Mouse (Mus musculus) kidney, embryonic 14.5 days (tissue): ENCODE measurements around the gene Spint1. TPM values are rescaled to one million over a fixed set of nuclear protein-coding genes. Genes with fewer than 3 reads are reported as not detected.

Source experiments
- ATAC-seq: fragments of 200-750 bp; cut with Nextera tagmentation; 2 replicates; pipeline ENCODE4 v1.8.0; 2017; ENCODE audit warnings: moderate number of reproducible peaks, mild to moderate bottlenecking, moderate TSS enrichment, moderate library complexity; ENCODE audit not compliant: low FRiP score, low TSS enrichment
- H3K27ac ChIP-seq: fragments of 300-500 bp; sonication (generic); 2 replicates; pipeline ENCODE4 v1.5.1; 2014; ENCODE audit warnings: low read depth, mild to moderate bottlenecking, low read length, moderate library complexity, mixed read lengths
- H3K27me3 ChIP-seq: fragments of 300-500 bp; sonication (generic); 2 replicates; pipeline ENCODE4 v1.6.1; 2014; ENCODE audit warnings: mild to moderate bottlenecking, low read length; ENCODE audit not compliant: control insufficient read depth, insufficient read depth
- H3K36me3 ChIP-seq: fragments of 300-500 bp; sonication (generic); 2 replicates; pipeline ENCODE4 v1.6.1; 2014; ENCODE audit warnings: low read length, mixed read lengths; ENCODE audit not compliant: control insufficient read depth, insufficient read depth
- H3K4me1 ChIP-seq: fragments of 300-500 bp; sonication (generic); 2 replicates; pipeline ENCODE4 v1.6.1; 2014; ENCODE audit warnings: low read length, mixed read lengths; ENCODE audit not compliant: control insufficient read depth, insufficient read depth
- H3K4me2 ChIP-seq: fragments of 300-500 bp; sonication (generic); replicated peaks from 2 replicates; pipeline ENCODE4 v1.6.1; 2014; ENCODE audit warnings: low read depth, mild to moderate bottlenecking, low read length
- H3K4me3 ChIP-seq: fragments of 300-500 bp; sonication (generic); 2 replicates; pipeline ENCODE4 v1.5.1; 2014; ENCODE audit warnings: mild to moderate bottlenecking, low read length
- H3K9ac ChIP-seq: fragments of 300-500 bp; sonication (generic); 2 replicates; pipeline ENCODE4 v1.6.1; 2014; ENCODE audit warnings: low read depth, mild to moderate bottlenecking, low read length, moderate library complexity
- H3K9me3 ChIP-seq: fragments of 300-500 bp; sonication (generic); 2 replicates; pipeline ENCODE4 v1.6.1; 2016; ENCODE audit warnings: low read length; ENCODE audit not compliant: control insufficient read depth
- WGBS: fragments of 180-500 bp; shearing (Covaris S2); extraction: QIAGEN DNeasy Blood & Tissue Kit; methylation state at CpG from one replicate; pipeline ENCODE4 v1.1.7; 2014; 5-methylcytosine and 5-hydroxymethylcytosine counted together
- polyA plus RNA-seq: library from polyadenylated mRNA; unstranded; fragments of >200 nt; fragmentation: Nextera tagmentation; extraction: Ambion mirVana; gene quantifications from 2 replicates; pipeline ENCODE4 v1.2.1, GENCODE M21; 2014

The Spint1 gene
- polyA plus RNA-seq, 1 experiment from 2014 or later, result 38.1 TPM

DNA sequence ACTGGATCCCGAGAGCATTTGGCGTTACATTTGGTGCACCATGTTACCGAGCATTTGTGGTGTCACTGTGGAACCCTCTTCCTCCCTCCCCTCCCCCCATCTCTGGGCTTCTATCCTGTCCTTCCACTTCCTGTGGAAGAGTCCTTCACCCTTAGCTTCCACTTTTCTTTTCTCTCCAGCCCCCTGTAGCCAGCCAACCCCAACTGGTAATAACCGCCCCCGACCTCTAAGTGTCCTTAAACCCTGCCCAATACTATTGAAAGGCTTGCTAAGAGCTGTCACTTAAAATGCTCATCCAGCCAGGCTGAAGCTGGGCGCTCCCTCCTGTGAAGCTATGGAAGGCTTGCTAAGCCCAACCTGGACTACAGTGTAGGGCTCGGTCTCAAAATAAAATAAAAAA is 39.8 kb downstream of the Spint1 start:
- no peak for ATAC-seq
- Histone ChIP-seq H3K4me2 (no peak overlapping the region), H3K9ac (no peak overlapping the region), H3K36me3 (no peaks in the 10 kb centered on the region), H3K9me3 (no peaks in the 10 kb centered on the region), H3K27me3 (no peaks in the 10 kb centered on the region), H3K27ac (no peak overlapping the region), H3K4me3 (no peak overlapping the region), H3K4me1 (no peaks in the 10 kb centered on the region)
- 79% methylated on average over 7 of the region's 7 CpGs for WGBS

DNA sequence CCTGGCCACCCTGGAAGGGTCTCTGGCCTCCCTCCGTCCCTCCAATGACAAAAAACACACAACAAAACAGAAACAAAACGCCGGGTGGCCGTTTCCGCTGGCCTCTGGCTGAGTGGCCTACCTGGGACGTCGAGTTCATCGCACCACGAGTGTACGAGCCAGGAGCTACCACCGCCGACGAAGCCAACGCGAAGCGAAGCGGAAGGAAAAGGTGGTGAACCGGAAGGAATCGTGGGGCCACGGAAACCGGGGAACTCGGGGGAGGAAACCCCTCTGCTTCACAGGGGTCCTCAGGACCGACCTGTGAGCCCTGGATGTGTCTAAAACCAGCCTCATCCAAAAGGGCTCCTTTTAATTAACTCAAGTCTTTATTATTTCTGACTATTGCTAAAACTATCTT is 40.6 kb downstream of the Spint1 start:
- H3K4me3 ChIP-seq, result no peak overlapping the region
- H3K4me1 ChIP-seq, result no peaks in the 10 kb centered on the region
- no peaks in the 10 kb centered on the region for H3K36me3 ChIP-seq
- ATAC-seq, result no peak
- H3K27me3 ChIP-seq, result no peaks in the 10 kb centered on the region
- 91% methylated on average over 23 of the region's 23 CpGs for WGBS
- no peak overlapping the region for H3K27ac ChIP-seq
- H3K4me2 ChIP-seq, result no peak overlapping the region
- no peaks in the 10 kb centered on the region for H3K9me3 ChIP-seq
- no peak overlapping the region for H3K9ac ChIP-seq

DNA sequence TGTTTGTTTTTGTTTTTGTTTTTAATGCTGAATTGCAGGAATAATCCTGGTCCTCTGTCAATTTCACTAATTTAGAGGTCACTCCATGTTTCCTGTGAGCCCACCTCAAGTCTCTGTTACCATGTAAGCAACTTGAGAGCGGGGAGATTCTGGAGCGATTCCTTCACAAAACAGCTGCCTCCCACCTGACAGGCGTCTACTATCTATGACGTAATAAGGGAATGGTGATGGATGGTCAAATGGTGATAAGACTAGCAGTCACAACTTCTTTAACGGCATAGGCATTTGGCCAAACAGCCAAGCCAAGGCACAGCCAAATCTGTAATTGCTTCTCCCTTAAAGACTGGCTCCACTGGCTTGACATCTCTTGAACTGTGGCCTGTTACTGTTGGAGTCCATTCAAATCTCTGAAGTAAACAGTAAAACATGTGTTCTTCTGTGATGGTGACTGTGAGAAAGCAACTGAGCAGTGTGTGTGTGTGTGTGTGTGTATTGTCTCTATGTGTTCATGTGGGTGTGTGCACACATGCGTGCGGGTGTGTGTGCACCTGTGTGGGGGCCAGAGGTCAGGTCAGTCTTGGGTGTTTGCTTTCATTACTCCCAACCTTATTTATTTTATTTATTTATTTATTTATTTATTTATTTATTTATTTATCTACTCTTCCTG is 44.9 kb downstream of the Spint1 start:
- ATAC-seq, result no peak
- H3K9me3 ChIP-seq, result no peaks in the 10 kb centered on the region
- H3K4me3 ChIP-seq, result no peak overlapping the region
- H3K9ac ChIP-seq, result no peak overlapping the region
- H3K4me1 ChIP-seq, result no peaks in the 10 kb centered on the region
- 72% methylated on average over 7 of the region's 7 CpGs for WGBS
- no peak overlapping the region for H3K4me2 ChIP-seq
- H3K27me3 ChIP-seq, result no peaks in the 10 kb centered on the region
- H3K36me3 ChIP-seq, result no peaks in the 10 kb centered on the region
- H3K27ac ChIP-seq, result no peak overlapping the region

DNA sequence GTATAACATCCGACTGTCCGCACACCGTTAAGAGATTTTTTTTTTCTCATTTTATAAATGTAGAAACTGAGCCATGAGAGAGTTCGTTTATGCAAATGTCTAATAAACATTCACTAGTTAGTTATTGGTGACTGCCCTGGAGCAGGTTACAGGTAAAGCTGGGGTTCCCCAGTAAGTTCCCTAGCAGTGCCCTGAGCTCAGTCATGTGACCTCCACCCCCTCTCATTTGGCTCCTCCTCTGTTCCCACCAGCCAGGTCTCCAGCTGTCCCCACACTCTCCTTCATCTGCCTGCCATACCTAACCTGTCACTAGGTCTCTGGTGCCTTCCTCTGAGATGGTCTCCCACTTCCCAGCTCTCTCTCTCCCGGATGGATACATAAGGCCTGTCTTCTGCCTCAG is 50.2 kb downstream of the Spint1 start:
- Histone ChIP-seq H3K9me3 (no peaks in the 10 kb centered on the region), H3K9ac (no peak overlapping the region)
- WGBS, result 89% methylated on average over 5 of the region's 5 CpGs

DNA sequence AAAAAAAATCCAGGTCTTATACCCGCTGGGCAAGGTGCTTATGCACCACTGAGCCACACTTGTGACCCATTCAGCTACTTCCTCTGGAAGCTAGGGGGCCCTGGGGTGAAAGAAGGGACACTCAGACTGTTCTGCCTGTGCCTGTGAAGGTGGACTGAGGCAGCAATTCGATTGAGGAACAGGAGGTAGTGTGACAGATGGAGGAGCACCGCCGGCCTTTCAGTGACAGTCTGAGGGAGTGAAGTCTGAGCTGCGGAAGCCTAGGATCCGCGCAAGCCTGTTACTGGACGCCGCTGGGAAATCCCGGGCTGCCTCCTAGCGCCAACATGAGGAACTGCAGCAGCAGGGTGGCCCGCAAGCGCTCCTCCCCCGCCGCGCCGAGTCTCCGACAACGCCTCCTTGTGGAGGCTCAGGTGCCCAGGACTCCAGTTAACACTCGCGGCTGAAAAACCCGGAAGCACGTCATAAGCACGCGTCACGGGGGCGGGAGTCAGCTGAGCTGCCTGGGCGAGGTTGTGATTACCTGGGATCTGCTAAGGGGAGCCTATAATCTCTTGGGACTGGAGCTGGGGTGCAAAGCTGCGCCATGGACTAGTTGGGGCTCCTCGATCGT is 51.2 kb downstream of the Spint1 start, which contains the start of gene Vps18:
Vps18 (plus strand) TSS at position 471 of the 613 bp plus-strand sequence.
- Histone ChIP-seq H3K27ac (no peak within 1 kb of the TSS; the same call in 1 of the 2 replicates), H3K27me3 (no peaks in the 10 kb centered on the region), H3K4me3 (peak within 1 kb of the TSS; percentile 88), H3K9me3 (no peaks in the 10 kb centered on the region), H3K4me2 (peak within 1 kb of the TSS; percentile 83), H3K4me1 (peaks cover 6% of the 10 kb centered on the region; the same call in 1 of the 2 replicates), H3K36me3 (peaks cover 32% of the 10 kb centered on the region), H3K9ac (peak within 1 kb of the TSS; percentile 79)
- peak; percentile 94 for ATAC-seq
- under 1% methylated on average over 31 of the region's 31 CpGs for WGBS

More for the DNA sequence above, 50.2 kb downstream of the Spint1 start:
- peaks cover 22% of the 10 kb centered on the region for H3K36me3 ChIP-seq
- no peaks in the 10 kb centered on the region for H3K27me3 ChIP-seq
- ATAC-seq, result no peak
- H3K4me3 ChIP-seq, result no peak overlapping the region
- no peak overlapping the region for H3K4me2 ChIP-seq
- H3K27ac ChIP-seq, result no peak overlapping the region
- H3K4me1 ChIP-seq, result peaks cover 6% of the 10 kb centered on the region; the same call in 1 of the 2 replicates

DNA sequence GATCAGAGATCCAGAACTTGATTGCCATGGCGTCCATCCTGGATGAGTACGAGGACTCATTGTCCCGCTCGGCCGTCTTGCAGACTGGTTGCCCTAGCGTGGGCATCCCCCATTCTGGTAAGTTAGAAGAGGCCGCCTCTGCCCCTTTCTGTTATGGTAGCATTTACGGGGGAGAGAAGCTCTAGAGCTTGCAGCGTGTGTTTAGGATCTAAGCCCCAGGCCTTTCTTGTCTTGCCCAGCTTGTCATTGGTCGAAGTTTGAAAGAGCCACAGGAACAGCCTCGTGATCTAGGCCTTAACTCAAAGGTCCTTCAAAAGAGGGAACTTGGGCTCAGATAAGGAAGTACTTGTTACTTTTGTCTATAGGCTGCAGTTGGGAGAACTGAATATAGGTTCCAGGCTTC is 51.9 kb downstream of the Spint1 start:
- peak overlapping the region; percentile 79 for H3K9ac ChIP-seq
- peaks cover 6% of the 10 kb centered on the region; the same call in 1 of the 2 replicates for H3K4me1 ChIP-seq
- H3K4me3 ChIP-seq, result peak overlapping the region; percentile 88
- WGBS, result under 1% methylated on average over 11 of the region's 11 CpGs
- ATAC-seq, result 0 out of 2 replicates have a peak, but pooled peaks have one; percentile 14
- peaks cover 38% of the 10 kb centered on the region for H3K36me3 ChIP-seq
- H3K9me3 ChIP-seq, result no peaks in the 10 kb centered on the region
- no peaks in the 10 kb centered on the region for H3K27me3 ChIP-seq
- H3K27ac ChIP-seq, result no peak overlapping the region; the same call in 1 of the 2 replicates
- H3K4me2 ChIP-seq, result peak overlapping the region; percentile 83

DNA sequence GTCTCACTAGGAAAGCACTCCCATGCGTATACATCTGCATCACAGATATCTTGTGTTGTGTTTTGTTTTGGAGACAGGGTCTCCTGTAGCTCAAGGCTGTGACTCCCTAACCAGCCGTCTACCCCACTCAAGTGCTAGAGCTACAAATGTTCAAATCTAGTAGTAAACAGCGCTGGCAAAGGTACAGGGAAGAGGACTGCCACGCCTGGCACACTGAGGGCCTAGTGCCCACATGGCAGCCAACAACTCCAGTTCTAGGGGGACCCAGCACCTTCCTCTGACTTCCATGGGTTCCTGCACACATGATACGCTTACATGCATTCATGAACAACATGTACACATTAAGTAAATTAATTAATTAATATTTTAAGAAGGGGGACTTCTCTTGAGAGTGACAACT is 55.1 kb downstream of the Spint1 start:
- Histone ChIP-seq H3K4me1 (peaks cover 6% of the 10 kb centered on the region; the same call in 1 of the 2 replicates), H3K9ac (no peak overlapping the region), H3K27ac (no peak overlapping the region), H3K36me3 (peaks cover 64% of the 10 kb centered on the region), H3K4me2 (no peak overlapping the region), H3K4me3 (no peak overlapping the region), H3K27me3 (no peaks in the 10 kb centered on the region), H3K9me3 (no peaks in the 10 kb centered on the region)
- ATAC-seq, result no peak
- 95% methylated on average over 5 of the region's 5 CpGs for WGBS

DNA sequence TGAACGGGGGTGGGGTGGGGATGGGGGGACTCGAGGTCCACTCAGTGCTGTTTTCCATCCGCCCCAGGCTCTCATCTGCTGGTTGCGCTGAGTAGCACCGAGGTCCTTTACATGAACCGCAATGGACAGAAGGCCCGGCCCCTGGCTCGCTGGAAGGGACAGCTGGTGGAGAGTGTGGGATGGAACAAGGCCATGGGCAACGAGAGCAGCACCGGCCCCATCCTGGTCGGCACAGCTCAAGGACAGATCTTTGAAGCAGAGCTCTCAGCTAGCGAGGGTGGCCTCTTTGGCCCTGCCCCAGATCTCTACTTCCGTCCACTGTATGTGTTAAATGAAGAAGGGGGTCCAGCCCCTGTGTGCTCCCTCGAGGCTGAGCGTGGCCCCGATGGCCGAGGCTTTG is 55.7 kb downstream of the Spint1 start:
- Histone ChIP-seq H3K27ac (no peak overlapping the region), H3K4me3 (no peak overlapping the region), H3K4me2 (no peak overlapping the region), H3K27me3 (no peaks in the 10 kb centered on the region), H3K9me3 (no peaks in the 10 kb centered on the region), H3K9ac (no peak overlapping the region), H3K4me1 (peaks cover 6% of the 10 kb centered on the region; the same call in 1 of the 2 replicates), H3K36me3 (peaks cover 70% of the 10 kb centered on the region)
- no peak for ATAC-seq
- WGBS, result 92% methylated on average over 17 of the region's 17 CpGs

DNA sequence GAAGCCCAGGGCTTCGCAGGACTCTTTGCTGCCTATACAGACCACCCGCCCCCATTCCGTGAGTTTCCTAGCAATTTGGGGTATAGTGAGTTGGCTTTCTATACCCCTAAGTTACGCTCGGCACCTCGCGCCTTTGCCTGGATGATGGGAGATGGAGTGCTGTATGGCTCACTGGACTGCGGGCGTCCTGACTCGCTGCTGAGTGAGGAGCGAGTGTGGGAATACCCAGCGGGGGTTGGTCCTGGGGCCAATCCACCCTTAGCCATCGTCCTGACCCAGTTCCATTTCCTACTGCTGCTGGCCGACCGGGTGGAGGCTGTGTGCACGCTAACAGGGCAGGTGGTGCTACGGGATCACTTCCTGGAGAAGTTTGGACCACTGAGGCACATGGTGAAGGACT is 56.1 kb downstream of the Spint1 start:
- Histone ChIP-seq H3K9ac (no peak overlapping the region), H3K9me3 (no peaks in the 10 kb centered on the region), H3K4me1 (peaks cover 6% of the 10 kb centered on the region; the same call in 1 of the 2 replicates), H3K27me3 (no peaks in the 10 kb centered on the region), H3K27ac (no peak overlapping the region), H3K4me3 (no peak overlapping the region), H3K36me3 (peaks cover 74% of the 10 kb centered on the region), H3K4me2 (no peak overlapping the region)
- no peak for ATAC-seq
- 94% methylated on average over 17 of the region's 17 CpGs for WGBS
